26 mouse cellular contexts compared by ENCODE assay signal in genomic region chr6:119657418-119658178, GRCm38 (mm10).
"Had no signal": no experiment of that assay in that cellular context is flagged by ENCODE, and none has a peak within 500 bp of the region (broad histone marks: within the 10 kb centered on the region; RNA-seq: fewer than 3 reads in every experiment).

No protein-coding gene starts in this region.

- H3K4me2 ChIP-seq: heart, embryonic 11.5 days; heart, embryonic 12.5 days; heart, embryonic 13.5 days; heart, embryonic 15.5 days; hindbrain, embryonic 12.5 days; hindbrain, embryonic 13.5 days; hindbrain, embryonic 14.5 days; hindbrain, embryonic 15.5 days; kidney, embryonic 15.5 days had no signal

- H3K4me1 ChIP-seq: hindbrain, embryonic 10.5 days; hindbrain, embryonic 12.5 days; hindbrain, embryonic 13.5 days; hindbrain, embryonic 15.5 days; kidney, embryonic 15.5 days had no signal

- H3K27ac ChIP-seq: heart, embryonic 15.5 days; hindbrain, embryonic 10.5 days; hindbrain, embryonic 12.5 days; hindbrain, embryonic 13.5 days; hindbrain, embryonic 14.5 days; hindbrain, embryonic 15.5 days; hindbrain, postnatal 0 days; kidney, embryonic 15.5 days; kidney, postnatal 0 days; left cerebral cortex, adult 2 months had no signal

- H3K9ac ChIP-seq: heart, embryonic 12.5 days; heart, embryonic 13.5 days; heart, embryonic 15.5 days; hindbrain, embryonic 12.5 days; hindbrain, embryonic 13.5 days; hindbrain, embryonic 14.5 days; hindbrain, embryonic 15.5 days; kidney, embryonic 15.5 days had no signal

- ATAC-seq: hindbrain, embryonic 16.5 days; hindbrain, postnatal 0 days; inflammation-experienced regulatory T-cells, adult 6 months had no signal

- H3K36me3 ChIP-seq: heart, embryonic 13.5 days; heart, embryonic 15.5 days; hindbrain, embryonic 10.5 days; hindbrain, embryonic 12.5 days; hindbrain, embryonic 13.5 days; hindbrain, embryonic 15.5 days; kidney, embryonic 15.5 days had no signal

- H3K9me3 ChIP-seq: heart, embryonic 12.5 days; heart, embryonic 13.5 days; heart, embryonic 15.5 days; hindbrain, embryonic 10.5 days; hindbrain, embryonic 12.5 days; hindbrain, embryonic 13.5 days; hindbrain, embryonic 15.5 days; kidney, embryonic 15.5 days had no signal

- H3K27me3 ChIP-seq: heart, embryonic 12.5 days; heart, embryonic 13.5 days; heart, embryonic 15.5 days; hindbrain, embryonic 12.5 days; hindbrain, embryonic 13.5 days; hindbrain, embryonic 15.5 days; kidney, embryonic 15.5 days had no signal

- H3K4me3 ChIP-seq: heart, embryonic 12.5 days; heart, embryonic 13.5 days; heart, embryonic 15.5 days; hindbrain, embryonic 10.5 days; hindbrain, embryonic 12.5 days; hindbrain, embryonic 13.5 days; hindbrain, embryonic 15.5 days; kidney, embryonic 15.5 days; layer of hippocampus, adult 2 months; left cerebral cortex, adult 2 months had no signal

- DNase-seq: heart, postnatal 10 days; heart, postnatal 14 days; heart, postnatal 36 days; heart, postnatal 4 days; kidney, adult 18-20 months; kidney, postnatal 10 days; kidney, postnatal 14 days; kidney, postnatal 4 days; layer of hippocampus, adult 9-11 months; layer of hippocampus, postnatal 36 days had no signal
